Mouse (Mus musculus): ENCODE results near the gene Cabp2. TPM values are rescaled to one million over a fixed set of nuclear protein-coding genes. Genes with fewer than 3 reads are reported as not detected.
"Not testable (repeated sequence)": the region's sequence is repeated elsewhere in the genome, so short reads cannot be mapped to it uniquely, and the experiment has no call there.

Gene Cabp2
- polyA plus RNA-seq, 1 experiment from 2014 or later = not detected

DNA sequence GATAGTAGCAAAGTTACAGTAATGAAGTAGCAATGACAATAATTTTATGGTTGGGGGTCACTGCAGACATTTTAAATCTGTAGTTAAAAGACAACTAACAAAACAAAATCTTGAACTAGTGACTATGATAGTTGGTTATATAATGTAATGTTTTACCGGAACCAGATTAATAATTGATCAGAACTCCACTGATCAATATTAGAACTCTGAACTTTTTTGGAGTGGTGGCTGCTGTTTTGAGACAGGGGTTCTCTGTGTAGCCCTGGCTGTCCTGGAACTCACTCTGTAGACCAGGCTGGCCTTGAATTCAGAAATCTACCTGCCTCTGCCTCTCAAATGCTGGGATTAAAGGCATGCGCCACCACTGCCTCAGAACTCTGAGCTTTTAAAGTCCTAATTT, 13.1 kb upstream of the Cabp2 start:
- 92% methylated on average over 2 of the region's 2 CpGs for WGBS
- not testable (repeated sequence) for H3K27me3 ChIP-seq (ENCODE audit: control insufficient read depth, insufficient read depth, low read length); H3K27ac ChIP-seq (ENCODE audit: low read depth, low read length); H3K9me3 ChIP-seq (ENCODE audit: control insufficient read depth, low read length); H3K4me2 ChIP-seq (ENCODE audit: low read depth, low read length, severe bottlenecking); DNase-seq (ENCODE audit: low spot score); ATAC-seq (replicated peaks; ENCODE audit: low FRiP score); H3K9ac ChIP-seq (ENCODE audit: low read length); H3K36me3 ChIP-seq (ENCODE audit: control insufficient read depth, insufficient read depth, low read length); H3K4me1 ChIP-seq (replicated peaks; ENCODE audit: control insufficient read depth, insufficient read depth, low read length); H3K4me3 ChIP-seq (ENCODE audit: low read depth, low read length)

DNA sequence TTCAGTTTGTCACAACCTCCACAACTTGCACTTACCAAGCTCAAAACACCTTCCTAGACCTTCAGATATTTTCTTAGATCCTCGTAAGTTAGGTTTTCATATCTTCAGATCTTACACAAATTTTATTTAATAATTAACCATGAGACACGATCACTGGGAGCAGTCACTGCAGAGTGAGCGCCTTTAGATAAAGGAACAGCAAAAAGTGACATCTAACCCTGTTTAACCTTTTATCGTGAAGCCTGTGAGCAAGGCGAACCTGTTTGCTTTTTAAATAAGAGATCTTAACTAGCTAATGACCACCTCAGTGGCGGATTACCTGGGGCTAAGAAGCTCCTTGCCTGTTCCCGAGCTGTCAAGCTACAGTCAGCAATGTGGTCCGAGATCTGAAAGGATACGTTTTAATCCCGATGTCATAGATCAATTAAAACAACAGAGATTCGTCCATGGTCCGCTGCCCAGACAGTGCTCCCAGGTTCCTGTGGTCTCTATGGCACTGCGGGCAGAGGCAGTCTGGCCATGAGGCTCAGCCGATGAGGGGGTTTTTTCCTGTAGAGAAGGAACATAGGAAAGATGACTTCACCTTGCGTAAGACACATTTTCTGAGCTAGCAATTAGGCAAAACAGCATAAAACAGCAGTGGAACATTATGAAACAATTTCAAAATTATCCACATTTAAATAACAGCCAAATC, 12.5 kb upstream of the Cabp2 start:
- H3K9ac ChIP-seq (ENCODE audit: low read length) = no peak overlapping the region
- H3K4me1 ChIP-seq (replicated peaks; ENCODE audit: control insufficient read depth, insufficient read depth, low read length) = no peaks in the 10 kb centered on the region
- ATAC-seq (replicated peaks; ENCODE audit: low FRiP score) (no peak), DNase-seq (ENCODE audit: low spot score) (no peak)
- no peaks in the 10 kb centered on the region for H3K27me3 ChIP-seq (ENCODE audit: control insufficient read depth, insufficient read depth, low read length)
- 63% methylated on average over 15 of the region's 15 CpGs for WGBS
- no peaks in the 10 kb centered on the region for H3K36me3 ChIP-seq (ENCODE audit: control insufficient read depth, insufficient read depth, low read length)
- no peak overlapping the region for H3K27ac ChIP-seq (ENCODE audit: low read depth, low read length)
- no peak overlapping the region for H3K4me3 ChIP-seq (ENCODE audit: low read depth, low read length)
- no peak overlapping the region for H3K4me2 ChIP-seq (ENCODE audit: low read depth, low read length, severe bottlenecking)
- H3K9me3 ChIP-seq (ENCODE audit: control insufficient read depth, low read length) = no peaks in the 10 kb centered on the region

DNA sequence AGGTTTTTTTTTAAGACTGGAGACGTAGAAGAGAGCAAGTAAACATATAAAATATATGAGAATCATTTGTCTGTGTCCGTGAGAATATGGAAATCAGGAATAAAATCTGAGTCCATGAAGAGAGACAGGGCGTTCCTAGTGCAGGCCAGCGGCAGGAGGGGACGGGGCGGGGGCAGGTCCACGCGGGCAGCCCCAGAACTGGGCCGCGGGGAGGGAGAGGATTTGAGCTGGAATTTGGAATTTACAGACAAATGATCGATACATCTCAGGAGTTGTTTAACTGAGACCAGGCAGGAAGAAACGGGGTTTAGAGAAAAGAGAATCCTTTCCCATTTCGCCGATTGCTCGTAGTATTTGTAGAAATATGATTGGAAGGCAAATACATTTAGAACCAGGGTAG, 11.1 kb upstream of the Cabp2 start:
- WGBS = 70% methylated on average over 15 of the region's 15 CpGs
- Histone ChIP-seq H3K4me2 (ENCODE audit: low read depth, low read length, severe bottlenecking) (no peak overlapping the region), H3K36me3 (ENCODE audit: control insufficient read depth, insufficient read depth, low read length) (no peaks in the 10 kb centered on the region), H3K9ac (ENCODE audit: low read length) (no peak overlapping the region), H3K27me3 (ENCODE audit: control insufficient read depth, insufficient read depth, low read length) (no peaks in the 10 kb centered on the region), H3K4me1 (replicated peaks; ENCODE audit: control insufficient read depth, insufficient read depth, low read length) (no peaks in the 10 kb centered on the region), H3K27ac (ENCODE audit: low read depth, low read length) (no peak overlapping the region), H3K9me3 (ENCODE audit: control insufficient read depth, low read length) (no peaks in the 10 kb centered on the region), H3K4me3 (ENCODE audit: low read depth, low read length) (no peak overlapping the region)
- DNase-seq (ENCODE audit: low spot score) (peak; percentile 31), ATAC-seq (replicated peaks; ENCODE audit: low FRiP score) (no peak)

DNA sequence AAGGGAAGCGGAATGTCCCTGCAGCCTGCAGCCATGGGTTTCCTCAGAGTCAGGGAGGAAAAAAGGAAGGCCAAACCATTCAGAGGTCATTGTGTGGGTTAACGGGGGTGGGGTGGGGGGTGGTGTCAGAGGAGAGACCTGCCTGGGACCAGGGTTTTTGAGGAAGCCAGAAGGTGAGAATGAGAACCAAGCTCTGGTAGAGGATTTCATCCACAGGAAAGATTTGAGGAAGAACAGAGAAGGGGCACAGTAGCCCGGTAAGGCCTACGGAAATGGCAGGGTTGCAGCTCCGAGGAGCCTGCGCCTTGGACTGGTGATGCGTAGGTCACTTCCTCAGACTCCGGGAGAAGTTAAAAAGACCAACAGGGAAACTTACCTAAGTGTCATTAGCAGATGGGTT, 10.6 kb upstream of the Cabp2 start:
- Histone ChIP-seq H3K27ac (ENCODE audit: low read depth, low read length) (no peak overlapping the region), H3K27me3 (ENCODE audit: control insufficient read depth, insufficient read depth, low read length) (no peaks in the 10 kb centered on the region), H3K4me2 (ENCODE audit: low read depth, low read length, severe bottlenecking) (no peak overlapping the region), H3K9me3 (ENCODE audit: control insufficient read depth, low read length) (no peaks in the 10 kb centered on the region), H3K9ac (ENCODE audit: low read length) (no peak overlapping the region), H3K4me1 (replicated peaks; ENCODE audit: control insufficient read depth, insufficient read depth, low read length) (no peaks in the 10 kb centered on the region), H3K36me3 (ENCODE audit: control insufficient read depth, insufficient read depth, low read length) (no peaks in the 10 kb centered on the region), H3K4me3 (ENCODE audit: low read depth, low read length) (no peak overlapping the region)
- WGBS = 83% methylated on average over 8 of the region's 8 CpGs
- DNase-seq (ENCODE audit: low spot score) = peak; percentile 17
- no peak for ATAC-seq (replicated peaks; ENCODE audit: low FRiP score)

DNA sequence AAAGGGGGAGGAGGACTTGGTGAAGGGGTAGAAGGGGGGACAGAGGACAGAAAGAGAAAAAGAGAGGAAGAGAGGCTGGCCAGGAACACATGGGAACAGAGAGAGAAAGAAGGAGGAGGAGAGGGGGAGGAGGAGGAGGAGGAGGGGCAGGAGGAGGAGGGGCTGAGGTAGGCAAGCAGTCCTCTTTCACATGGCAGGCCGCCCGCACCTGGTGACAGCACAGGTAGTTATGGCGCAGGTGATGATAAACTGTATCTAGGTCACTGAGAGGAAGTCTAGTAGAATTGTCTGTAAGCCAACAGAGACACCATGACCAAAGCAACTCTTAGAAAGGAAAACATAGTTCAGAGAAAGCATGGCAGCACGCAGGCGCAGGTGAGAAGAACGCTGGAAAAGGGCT, 10.0 kb upstream of the Cabp2 start:
- H3K36me3 ChIP-seq (ENCODE audit: control insufficient read depth, insufficient read depth, low read length) = no peaks in the 10 kb centered on the region
- no peak overlapping the region for H3K27ac ChIP-seq (ENCODE audit: low read depth, low read length)
- ATAC-seq (replicated peaks; ENCODE audit: low FRiP score) = no peak
- no peak overlapping the region for H3K9ac ChIP-seq (ENCODE audit: low read length)
- H3K27me3 ChIP-seq (ENCODE audit: control insufficient read depth, insufficient read depth, low read length) = no peaks in the 10 kb centered on the region
- no peak overlapping the region for H3K4me2 ChIP-seq (ENCODE audit: low read depth, low read length, severe bottlenecking)
- 89% methylated on average over 6 of the region's 6 CpGs for WGBS
- H3K4me3 ChIP-seq (ENCODE audit: low read depth, low read length) = no peak overlapping the region
- no peaks in the 10 kb centered on the region for H3K9me3 ChIP-seq (ENCODE audit: control insufficient read depth, low read length)
- no peak for DNase-seq (ENCODE audit: low spot score)
- H3K4me1 ChIP-seq (replicated peaks; ENCODE audit: control insufficient read depth, insufficient read depth, low read length) = no peaks in the 10 kb centered on the region

DNA sequence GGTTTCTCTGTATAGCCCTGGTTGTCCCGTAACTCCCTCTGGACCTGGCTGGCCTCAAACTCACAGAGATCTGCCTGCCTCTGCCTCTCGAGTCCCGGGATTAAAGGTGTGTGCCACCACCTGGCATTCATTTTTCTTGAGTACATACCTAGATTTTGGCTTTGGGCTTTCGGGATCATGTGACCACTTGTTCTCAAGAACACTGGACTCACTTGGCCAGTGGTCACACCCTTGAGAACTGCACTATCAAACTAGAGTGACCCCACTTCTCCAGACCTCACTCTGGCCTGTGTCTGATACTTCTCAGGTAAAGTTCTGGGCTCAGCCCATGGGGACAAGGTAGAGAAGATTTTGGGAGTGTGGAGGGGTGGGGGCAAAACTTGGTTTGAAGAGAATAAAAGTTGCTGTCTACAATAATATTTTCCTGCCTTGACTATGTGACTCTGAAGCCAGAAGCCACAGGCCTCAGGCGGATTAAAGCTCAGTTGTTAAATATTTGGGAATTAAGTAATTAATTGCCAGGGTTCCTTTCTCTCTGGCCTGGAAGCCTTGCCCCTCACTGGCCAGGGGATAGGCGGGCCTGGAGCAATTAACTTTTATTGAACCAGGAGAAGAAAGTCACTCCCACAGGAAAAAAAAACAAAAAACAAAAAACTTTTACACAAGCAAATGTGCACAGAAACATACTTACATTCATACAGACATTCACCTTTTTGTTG, 8.5 kb upstream of the Cabp2 start:
- Histone ChIP-seq H3K4me2 (ENCODE audit: low read depth, low read length, severe bottlenecking) (no peak overlapping the region), H3K27me3 (ENCODE audit: control insufficient read depth, insufficient read depth, low read length) (no peaks in the 10 kb centered on the region), H3K4me1 (replicated peaks; ENCODE audit: control insufficient read depth, insufficient read depth, low read length) (no peaks in the 10 kb centered on the region), H3K4me3 (ENCODE audit: low read depth, low read length) (no peak overlapping the region), H3K9me3 (ENCODE audit: control insufficient read depth, low read length) (no peaks in the 10 kb centered on the region), H3K36me3 (ENCODE audit: control insufficient read depth, insufficient read depth, low read length) (no peaks in the 10 kb centered on the region), H3K9ac (ENCODE audit: low read length) (no peak overlapping the region), H3K27ac (ENCODE audit: low read depth, low read length) (no peak overlapping the region)
- WGBS = 74% methylated on average over 6 of the region's 6 CpGs
- ATAC-seq (replicated peaks; ENCODE audit: low FRiP score) (no peak), DNase-seq (ENCODE audit: low spot score) (no peak)

DNA sequence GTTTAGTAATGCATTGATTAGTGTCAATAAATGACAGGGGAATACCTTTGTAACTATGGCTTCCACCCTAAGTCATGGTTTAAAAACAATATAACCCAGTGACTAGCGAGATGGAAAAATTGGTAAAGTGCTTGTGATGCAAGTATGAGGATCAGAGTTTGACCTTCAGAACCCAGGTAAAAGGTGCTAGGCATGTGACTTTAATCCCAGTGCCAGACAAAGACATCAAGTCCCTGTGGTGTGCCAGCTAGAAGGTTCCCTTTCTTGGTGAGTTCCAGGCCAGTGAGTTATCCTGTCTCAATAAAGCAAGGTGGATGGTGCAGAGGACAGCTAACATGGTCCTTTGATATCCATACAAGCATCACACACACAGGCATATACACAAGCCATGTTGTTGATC, 5.8 kb upstream of the Cabp2 start:
- DNase-seq (ENCODE audit: low spot score) (no peak), ATAC-seq (replicated peaks; ENCODE audit: low FRiP score) (no peak)
- WGBS = 88% methylated on average over 1 of the region's 1 CpGs
- Histone ChIP-seq H3K36me3 (ENCODE audit: control insufficient read depth, insufficient read depth, low read length) (no peaks in the 10 kb centered on the region), H3K9me3 (ENCODE audit: control insufficient read depth, low read length) (no peaks in the 10 kb centered on the region), H3K27me3 (ENCODE audit: control insufficient read depth, insufficient read depth, low read length) (no peaks in the 10 kb centered on the region), H3K27ac (ENCODE audit: low read depth, low read length) (no peak overlapping the region), H3K9ac (ENCODE audit: low read length) (no peak overlapping the region), H3K4me1 (replicated peaks; ENCODE audit: control insufficient read depth, insufficient read depth, low read length) (no peaks in the 10 kb centered on the region), H3K4me3 (ENCODE audit: low read depth, low read length) (no peak overlapping the region), H3K4me2 (ENCODE audit: low read depth, low read length, severe bottlenecking) (no peak overlapping the region)

DNA sequence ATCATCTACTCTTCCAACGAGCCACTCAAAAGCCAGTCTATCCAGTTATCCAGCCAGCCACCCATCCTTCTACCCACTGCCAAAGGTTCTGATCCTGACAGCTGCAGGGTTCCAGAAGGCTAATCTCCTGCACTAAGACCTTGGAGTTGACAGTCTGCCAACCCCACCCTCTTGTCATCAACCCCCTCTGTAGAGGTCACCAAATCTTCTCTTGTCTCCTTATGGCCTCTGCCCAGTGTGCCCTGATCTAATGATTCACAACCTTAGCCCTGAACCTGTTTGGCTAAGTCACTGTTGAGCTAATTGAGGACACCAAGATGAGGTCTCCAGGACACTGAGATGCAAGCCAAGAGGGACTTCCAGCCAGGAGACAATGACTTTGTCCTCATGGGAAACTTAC, 1.8 kb upstream of the Cabp2 start:
- Histone ChIP-seq H3K27ac (ENCODE audit: low read depth, low read length) (no peak overlapping the region), H3K4me3 (ENCODE audit: low read depth, low read length) (no peak overlapping the region), H3K27me3 (ENCODE audit: control insufficient read depth, insufficient read depth, low read length) (no peaks in the 10 kb centered on the region), H3K9me3 (ENCODE audit: control insufficient read depth, low read length) (no peaks in the 10 kb centered on the region), H3K9ac (ENCODE audit: low read length) (no peak overlapping the region), H3K36me3 (ENCODE audit: control insufficient read depth, insufficient read depth, low read length) (no peaks in the 10 kb centered on the region), H3K4me1 (replicated peaks; ENCODE audit: control insufficient read depth, insufficient read depth, low read length) (no peaks in the 10 kb centered on the region), H3K4me2 (ENCODE audit: low read depth, low read length, severe bottlenecking) (no peak overlapping the region)
- DNase-seq (ENCODE audit: low spot score) (peak; percentile 17), ATAC-seq (replicated peaks; ENCODE audit: low FRiP score) (no peak)
- 83% methylated on average over 1 of the region's 1 CpGs for WGBS

DNA sequence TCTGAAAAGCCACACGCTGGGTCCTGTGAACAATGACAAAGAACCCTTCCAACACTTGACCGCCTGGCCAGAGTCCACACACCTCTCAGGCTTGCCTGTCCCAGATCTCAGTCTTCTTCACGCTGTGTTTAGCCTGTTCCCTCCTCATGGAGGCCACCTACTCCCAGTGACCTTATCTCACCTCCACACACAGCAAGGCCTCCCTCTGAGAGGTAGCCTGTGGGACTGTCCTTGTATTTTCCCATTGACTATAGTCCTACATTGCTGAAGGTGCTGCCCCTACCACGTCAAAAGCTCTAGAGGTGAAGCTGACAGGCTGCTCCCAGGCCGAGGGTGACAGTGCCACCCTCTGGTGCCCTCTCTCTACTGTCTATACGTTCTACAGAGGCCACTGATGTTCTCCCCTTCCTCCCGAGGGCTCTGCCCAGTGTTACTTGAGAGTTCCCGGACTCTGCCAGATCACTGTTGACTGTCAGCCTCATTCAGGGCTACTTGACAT, 818 bp upstream of the Cabp2 start:
- Histone ChIP-seq H3K27me3 (ENCODE audit: control insufficient read depth, insufficient read depth, low read length) (no peaks in the 10 kb centered on the region), H3K9ac (ENCODE audit: low read length) (no peak overlapping the region), H3K27ac (ENCODE audit: low read depth, low read length) (no peak overlapping the region), H3K4me3 (ENCODE audit: low read depth, low read length) (no peak overlapping the region), H3K9me3 (ENCODE audit: control insufficient read depth, low read length) (no peaks in the 10 kb centered on the region), H3K4me2 (ENCODE audit: low read depth, low read length, severe bottlenecking) (no peak overlapping the region), H3K4me1 (replicated peaks; ENCODE audit: control insufficient read depth, insufficient read depth, low read length) (no peaks in the 10 kb centered on the region), H3K36me3 (ENCODE audit: control insufficient read depth, insufficient read depth, low read length) (no peaks in the 10 kb centered on the region)
- DNase-seq (ENCODE audit: low spot score) (peak; percentile 42), ATAC-seq (replicated peaks; ENCODE audit: low FRiP score) (no peak)
- WGBS = 69% methylated on average over 8 of the region's 8 CpGs
